Mouse (Mus musculus) adrenal gland, adult 10 weeks (tissue): ENCODE data around the gene AV320801. TPM values are rescaled to one million over a fixed set of nuclear protein-coding genes. Genes with fewer than 3 reads are reported as not detected.

ENCODE experiments used
- polyA plus RNA-seq: library from polyadenylated mRNA; stranded (reverse); fragments of 350-450 nt; fragmentation: Illumina TruSeq; extraction: RNeasy Lipid Tissue Mini Kit (QIAGEN cat#74804); gene quantifications from one replicate; pipeline ENCODE4 v1.2.3, GENCODE M21; 2014; ENCODE audit warnings: low read depth, low replicate concordance

Gene AV320801
- polyA plus RNA-seq: not detected

DNA sequence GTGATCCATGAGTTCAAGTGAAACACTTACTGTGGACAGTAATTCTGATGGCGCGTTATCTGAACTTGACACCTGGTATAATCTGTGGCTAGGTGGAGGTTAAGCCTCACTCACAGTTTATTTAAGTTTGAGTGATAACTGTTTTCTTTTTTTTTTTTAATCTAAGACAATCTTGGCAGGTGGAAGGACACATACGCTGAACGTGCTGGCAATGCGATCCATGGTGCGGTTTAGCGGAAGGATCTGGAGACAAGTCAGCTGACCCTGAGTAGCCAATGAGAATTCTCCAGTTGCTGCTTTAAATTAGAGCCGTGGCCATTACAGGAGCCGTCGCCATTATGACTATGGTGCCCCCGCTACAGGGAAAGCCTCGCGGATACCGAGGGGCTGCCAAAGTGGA, at the start of gene AV320801:
Gene AV320801 (plus strand): TSS at position 301 of the 400 bp plus-strand sequence.

Other genes with a start within 250 kb of the AV320801 start
- not detected for gene Pramel3, start 192.3 kb upstream of the AV320801 start, polyA plus RNA-seq
- not detected for gene Gm5128, start 121.3 kb upstream of the AV320801 start, polyA plus RNA-seq
- gene Gm7903, start 60.8 kb upstream of the AV320801 start, polyA plus RNA-seq: not detected
- gene Nxf7, start 104.2 kb downstream of the AV320801 start, polyA plus RNA-seq: not detected
- not detected for gene Prame, start 133.1 kb downstream of the AV320801 start, polyA plus RNA-seq
- not detected for gene Tcp11x2, start 199.2 kb downstream of the AV320801 start, polyA plus RNA-seq
- gene Tmsb15a, start 230.7 kb downstream of the AV320801 start, polyA plus RNA-seq: 4.5 TPM
- gene Armcx5, start 248.1 kb downstream of the AV320801 start, polyA plus RNA-seq: 33.2 TPM
- gene Gprasp1, start 248.1 kb downstream of the AV320801 start, polyA plus RNA-seq: 153 TPM